Mouse (Mus musculus): ENCODE measurements around the gene Eva1c.

GRCm38 (mm10) chr16:90848697-90849096, 22.2 kb downstream of the Eva1c start:
- no peak for TF ChIP-seq CTCF (IDR thresholded peaks at IDR 0.05)
- TF ChIP-seq EP300 (IDR thresholded peaks at IDR 0.05; ENCODE audit: insufficient read depth, low read depth, low read length) = no peak
- TF ChIP-seq POLR2A (IDR thresholded peaks at IDR 0.05; ENCODE audit: insufficient read depth, low read depth, low read length) = no peak

All from heart, adult 2 months (tissue).